Mouse (Mus musculus) embryonic facial prominence, embryonic 10.5 days (tissue): ENCODE measurements around the gene Plekha6. TPM values are rescaled to one million over a fixed set of nuclear protein-coding genes. Genes with fewer than 3 reads are reported as not detected.

Experiments
- DNase-seq: peaks from one replicate; pipeline ENCODE4 v3.0.0-alpha.2; 2017; ENCODE audit warnings: low spot score
- H3K27ac ChIP-seq: fragments of 300-500 bp; sonication (generic); replicated peaks from 2 replicates; pipeline ENCODE4 v1.5.1; 2016; ENCODE audit warnings: mild to moderate bottlenecking
- H3K27me3 ChIP-seq: fragments of 300-500 bp; sonication (generic); replicated peaks from 2 replicates; pipeline ENCODE4 v1.6.1; 2016; ENCODE audit warnings: low read depth, mild to moderate bottlenecking; ENCODE audit not compliant: poor library complexity, severe bottlenecking
- H3K36me3 ChIP-seq: fragments of 300-500 bp; sonication (generic); replicated peaks from 2 replicates; pipeline ENCODE4 v1.6.1; 2016; ENCODE audit warnings: mild to moderate bottlenecking, moderate library complexity
- H3K4me1 ChIP-seq: fragments of 300-500 bp; sonication (generic); 2 replicates; pipeline ENCODE4 v1.6.1; 2016
- H3K4me3 ChIP-seq: fragments of 300-500 bp; sonication (generic); 2 replicates; pipeline ENCODE4 v1.5.1; 2016; ENCODE audit warnings: mild to moderate bottlenecking, moderate library complexity
- H3K9me3 ChIP-seq: fragments of 300-500 bp; sonication (generic); 2 replicates; pipeline ENCODE4 v1.6.1; 2016; ENCODE audit warnings: mild to moderate bottlenecking
- WGBS: fragments of 180-500 bp; shearing (Covaris S2); methylation state at CpG from one replicate; pipeline ENCODE4 v1.1.7; 2016; 5-methylcytosine and 5-hydroxymethylcytosine counted together
- polyA plus RNA-seq: library from polyadenylated mRNA; unstranded; fragments of >200 nt; fragmentation: Nextera tagmentation; extraction: Ambion mirVana; gene quantifications from 2 replicates; pipeline ENCODE4 v1.2.1, GENCODE M21; 2016

The Plekha6 gene
- polyA plus RNA-seq, 1 experiment from 2014 or later, result 3.4 TPM

DNA sequence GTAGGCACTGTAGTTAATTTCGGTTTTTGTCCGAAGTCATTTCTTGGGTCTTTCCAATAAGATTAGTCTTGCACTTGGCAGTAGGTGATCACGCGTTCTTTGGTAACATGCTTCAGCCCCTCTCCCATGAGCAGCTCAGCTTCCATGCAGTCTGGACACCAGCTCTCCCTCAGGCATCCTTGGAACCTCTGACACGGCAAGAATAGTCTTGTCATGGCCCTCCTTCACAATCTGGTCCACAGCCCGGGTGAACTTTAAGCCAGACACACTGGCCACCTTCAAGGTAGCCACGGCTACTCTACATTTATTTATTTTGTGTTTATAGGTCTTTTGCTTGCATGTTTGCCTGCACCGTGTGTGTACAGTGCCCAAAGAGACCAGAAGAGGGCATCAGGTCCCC lies 15.9 kb upstream of the Plekha6 start:
- Histone ChIP-seq H3K4me1 (0 out of 2 replicates have a peak, but pooled peaks cover 2% of the 10 kb centered on the region), H3K9me3 (peaks cover 11% of the 10 kb centered on the region; the same call in 1 of the 2 replicates), H3K4me3 (no peak overlapping the region), H3K36me3 (0 out of 2 replicates have a peak, but pooled peaks cover 3% of the 10 kb centered on the region), H3K27ac (no peak overlapping the region), H3K27me3 (no peaks in the 10 kb centered on the region)
- DNase-seq, result no peak
- WGBS, result 93% methylated on average over 8 of the region's 8 CpGs

DNA sequence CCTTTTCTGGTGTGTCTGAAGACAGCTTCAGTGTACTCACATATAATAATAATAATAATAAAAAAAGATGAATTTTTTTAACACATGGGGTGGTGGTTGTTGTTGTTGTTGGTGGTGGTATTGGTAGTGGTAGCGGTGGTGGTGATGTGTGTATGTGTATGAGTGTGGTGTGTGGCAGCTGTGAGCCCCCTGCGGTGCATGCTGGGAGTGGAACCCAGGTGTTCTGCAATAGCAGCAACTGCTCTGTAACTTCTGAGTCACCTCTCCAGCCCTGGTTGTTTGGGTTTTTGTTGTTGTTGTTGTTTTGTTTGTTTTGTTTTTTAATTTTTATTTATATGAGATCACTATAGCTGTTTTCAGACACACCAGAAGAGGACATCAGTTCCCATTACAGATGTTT lies 13.5 kb upstream of the Plekha6 start:
- Histone ChIP-seq H3K4me1 (0 out of 2 replicates have a peak, but pooled peaks cover 2% of the 10 kb centered on the region), H3K27ac (no peak overlapping the region), H3K36me3 (no peaks in the 10 kb centered on the region), H3K4me3 (no peak overlapping the region), H3K9me3 (peaks cover 11% of the 10 kb centered on the region; the same call in 1 of the 2 replicates), H3K27me3 (no peaks in the 10 kb centered on the region)
- DNase-seq, result no peak
- 93% methylated on average over 2 of the region's 2 CpGs for WGBS

- peaks cover 11% of the 10 kb centered on the region; the same call in 1 of the 2 replicates for H3K9me3 ChIP-seq
- H3K4me3 ChIP-seq, result no peak overlapping the region
- peaks cover 3% of the 10 kb centered on the region; the same call in 1 of the 2 replicates for H3K27me3 ChIP-seq
- 93% methylated on average over 3 of the region's 3 CpGs for WGBS
- 0 out of 2 replicates have a peak, but pooled peaks cover 2% of the 10 kb centered on the region for H3K4me1 ChIP-seq
- no peak overlapping the region for H3K27ac ChIP-seq
- no peaks in the 10 kb centered on the region for H3K36me3 ChIP-seq
- no peak for DNase-seq
These were observed 11.8 kb upstream of the Plekha6 start for GRCm38 (mm10) chr1:133152213-133152612.

GRCm38 (mm10) chr1:133155270-133155669 lies 8.7 kb upstream of the Plekha6 start:
- WGBS, result 87% methylated on average over 6 of the region's 6 CpGs
- no peak overlapping the region for H3K27ac ChIP-seq
- no peak for DNase-seq

DNA sequence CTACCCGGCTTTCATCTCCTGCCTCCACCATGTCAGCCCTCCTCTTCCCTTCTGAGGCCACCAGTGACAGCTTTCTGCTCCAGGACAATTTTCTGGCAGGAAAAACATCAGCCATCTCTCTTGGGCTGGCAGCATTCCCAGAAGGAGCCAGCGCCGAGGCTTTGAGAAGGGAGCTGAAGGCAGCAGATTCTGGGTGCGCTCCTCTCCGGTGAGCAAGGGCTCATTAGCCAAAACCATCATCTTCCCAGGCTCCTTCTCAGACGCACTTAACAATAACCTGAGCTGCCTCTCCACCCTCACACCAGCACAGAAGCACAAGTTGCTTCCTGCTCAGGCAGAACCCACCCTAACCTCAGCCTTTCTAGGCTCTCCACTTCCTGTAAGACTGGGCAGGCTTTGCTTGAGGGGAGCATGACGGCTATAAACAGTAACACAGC lies 4.9 kb upstream of the Plekha6 start:
- peaks cover 69% of the 10 kb centered on the region for H3K27me3 ChIP-seq
- WGBS, result 68% methylated on average over 7 of the region's 7 CpGs
- H3K27ac ChIP-seq, result no peak overlapping the region
- H3K4me1 ChIP-seq, result peaks cover 9% of the 10 kb centered on the region
- H3K4me3 ChIP-seq, result no peak overlapping the region
- no peak for DNase-seq
- H3K9me3 ChIP-seq, result no peaks in the 10 kb centered on the region
- H3K36me3 ChIP-seq, result no peaks in the 10 kb centered on the region

More at GRCm38 (mm10) chr1:133155270-133155669, 8.7 kb upstream of the Plekha6 start:
- no peaks in the 10 kb centered on the region for H3K9me3 ChIP-seq
- H3K4me1 ChIP-seq, result no peaks in the 10 kb centered on the region
- H3K27me3 ChIP-seq, result peaks cover 30% of the 10 kb centered on the region
- H3K4me3 ChIP-seq, result no peak overlapping the region
- H3K36me3 ChIP-seq, result no peaks in the 10 kb centered on the region

DNA sequence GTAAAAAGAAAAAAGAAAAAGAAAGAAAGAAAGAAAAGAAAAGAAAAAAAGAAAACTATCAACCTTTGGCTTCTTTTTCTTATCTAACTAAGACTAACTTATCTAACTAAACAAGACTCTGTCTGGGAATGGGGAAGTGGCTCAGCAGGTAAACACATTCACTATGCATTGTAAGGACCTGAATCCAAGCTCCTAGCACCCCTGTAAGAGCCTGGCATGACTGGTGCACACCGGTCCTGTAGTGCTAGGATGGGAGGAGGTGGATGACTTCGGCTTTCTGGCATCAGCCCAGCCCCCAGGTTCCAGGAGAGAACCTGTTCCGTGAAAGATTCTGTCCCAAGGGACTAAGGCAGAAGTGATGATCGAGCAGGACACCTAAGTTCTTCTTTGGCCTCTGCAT lies 2.5 kb upstream of the Plekha6 start:
- 64% methylated on average over 4 of the region's 4 CpGs for WGBS
- no peak overlapping the region for H3K4me3 ChIP-seq
- H3K4me1 ChIP-seq, result peaks cover 20% of the 10 kb centered on the region
- H3K27ac ChIP-seq, result no peak overlapping the region
- peaks cover 92% of the 10 kb centered on the region for H3K27me3 ChIP-seq
- DNase-seq, result no peak
- no peaks in the 10 kb centered on the region for H3K9me3 ChIP-seq
- H3K36me3 ChIP-seq, result no peaks in the 10 kb centered on the region

DNA sequence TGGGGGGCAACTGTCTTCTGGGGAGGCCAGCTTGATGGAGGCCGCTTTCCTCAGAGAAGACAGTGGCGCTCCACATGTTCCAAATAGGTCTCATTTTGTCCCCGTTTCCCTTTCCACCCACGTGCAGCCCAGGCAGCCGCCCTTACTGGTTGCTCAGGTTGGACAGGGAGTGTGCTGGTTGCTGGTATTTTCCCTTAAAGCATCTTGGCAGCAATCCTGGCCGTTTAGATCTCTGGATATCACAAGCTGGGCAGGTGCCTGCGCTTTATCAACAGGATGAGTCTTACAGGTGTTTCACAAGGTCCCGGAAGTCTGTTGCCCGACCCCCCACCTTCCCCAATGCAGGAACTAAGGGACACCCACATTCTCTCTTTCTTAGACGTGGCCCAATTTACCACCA lies 2.0 kb upstream of the Plekha6 start:
- H3K36me3 ChIP-seq, result no peaks in the 10 kb centered on the region
- no peak overlapping the region for H3K27ac ChIP-seq
- WGBS, result 67% methylated on average over 10 of the region's 10 CpGs
- peaks cover 96% of the 10 kb centered on the region for H3K27me3 ChIP-seq
- H3K4me1 ChIP-seq, result peaks cover 20% of the 10 kb centered on the region
- no peak overlapping the region for H3K4me3 ChIP-seq
- no peak for DNase-seq
- H3K9me3 ChIP-seq, result no peaks in the 10 kb centered on the region

DNA sequence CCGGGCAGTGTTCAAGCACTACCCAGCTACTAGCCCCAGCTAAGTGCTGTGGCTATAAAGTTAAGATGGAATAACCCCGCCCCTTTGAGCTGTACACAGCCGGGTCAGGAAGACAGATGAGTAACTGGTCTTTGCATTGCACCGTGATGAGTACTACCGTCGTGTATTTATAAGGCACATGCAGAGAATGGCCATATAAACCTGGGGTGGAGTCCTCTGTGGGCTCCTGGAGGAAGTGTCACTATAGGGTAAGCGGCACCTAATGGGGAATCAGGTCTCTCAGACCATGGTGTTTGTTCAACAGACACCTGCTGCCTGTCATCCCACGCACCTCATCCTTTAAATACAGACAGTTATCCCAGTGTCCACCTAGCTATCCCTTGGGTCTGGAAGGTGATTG lies 1.0 kb upstream of the Plekha6 start:
- DNase-seq, result no peak
- 57% methylated on average over 8 of the region's 8 CpGs for WGBS
- Histone ChIP-seq H3K4me1 (peaks cover 20% of the 10 kb centered on the region), H3K9me3 (no peaks in the 10 kb centered on the region), H3K36me3 (no peaks in the 10 kb centered on the region), H3K27ac (no peak overlapping the region), H3K27me3 (peaks cover 97% of the 10 kb centered on the region), H3K4me3 (no peak overlapping the region)

- peaks cover 95% of the 10 kb centered on the region for H3K27me3 ChIP-seq
- DNase-seq, result peak; percentile 51
- no peak overlapping the region for H3K27ac ChIP-seq
- no peaks in the 10 kb centered on the region for H3K9me3 ChIP-seq
- H3K36me3 ChIP-seq, result no peaks in the 10 kb centered on the region
- WGBS, result under 1% methylated on average over 10 of the region's 10 CpGs
- H3K4me3 ChIP-seq, result peak overlapping the region; percentile 72
- H3K4me1 ChIP-seq, result peaks cover 31% of the 10 kb centered on the region
These were observed 591 bp downstream of the Plekha6 start for GRCm38 (mm10) chr1:133164591-133165011.

DNA sequence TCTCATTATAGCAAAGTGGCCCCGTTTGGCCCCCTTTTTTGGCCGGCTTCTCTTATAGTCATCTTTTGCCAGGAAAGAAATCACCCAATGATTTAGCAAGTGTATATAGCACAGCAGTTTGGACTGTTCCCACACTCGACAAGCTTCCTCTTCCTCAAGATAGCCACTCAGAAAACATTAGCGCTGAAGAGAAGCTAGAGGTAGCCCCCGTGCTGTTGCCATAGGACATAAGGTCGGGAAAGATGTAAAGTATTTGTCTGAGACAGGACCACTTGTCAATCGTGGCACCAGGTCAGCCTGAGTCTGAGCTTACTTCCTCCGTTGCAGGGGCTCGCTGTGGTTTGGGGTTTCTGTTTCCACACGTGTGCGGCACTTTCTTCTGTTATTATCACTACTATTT lies 1.1 kb downstream of the Plekha6 start:
- Histone ChIP-seq H3K36me3 (no peaks in the 10 kb centered on the region), H3K9me3 (no peaks in the 10 kb centered on the region), H3K27ac (no peak overlapping the region), H3K27me3 (peaks cover 97% of the 10 kb centered on the region), H3K4me3 (no peak overlapping the region), H3K4me1 (peaks cover 35% of the 10 kb centered on the region)
- 36% methylated on average over 11 of the region's 11 CpGs for WGBS
- DNase-seq, result no peak

- H3K9me3 ChIP-seq, result no peaks in the 10 kb centered on the region
- DNase-seq, result no peak
- WGBS, result 48% methylated on average over 19 of the region's 19 CpGs
- no peaks in the 10 kb centered on the region for H3K36me3 ChIP-seq
- no peak overlapping the region for H3K4me3 ChIP-seq
- no peak overlapping the region for H3K27ac ChIP-seq
- H3K27me3 ChIP-seq, result peaks cover 83% of the 10 kb centered on the region
- H3K4me1 ChIP-seq, result peaks cover 41% of the 10 kb centered on the region
These were observed 4.5 kb downstream of the Plekha6 start for GRCm38 (mm10) chr1:133168318-133169060.

DNA sequence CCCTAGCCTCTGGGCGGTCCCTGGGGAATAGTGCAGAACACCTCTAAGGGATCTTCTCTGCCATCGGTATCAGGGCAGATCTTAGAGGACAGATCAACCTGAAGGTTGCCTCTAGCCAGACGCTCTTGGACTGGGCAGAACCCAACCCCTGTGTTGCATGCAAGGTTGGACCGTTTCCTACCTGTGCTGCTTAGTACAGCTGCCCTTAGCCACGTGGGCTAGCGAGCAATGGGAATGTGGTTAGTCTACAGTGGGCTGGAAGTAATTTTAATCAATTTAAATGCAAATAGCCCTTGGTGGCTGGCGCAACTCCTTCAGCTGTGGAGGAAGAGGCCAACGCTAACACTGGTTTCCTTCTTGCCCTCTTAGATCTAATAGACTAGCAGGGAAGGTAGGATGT lies 6.2 kb downstream of the Plekha6 start:
- H3K27me3 ChIP-seq, result peaks cover 66% of the 10 kb centered on the region
- 70% methylated on average over 8 of the region's 8 CpGs for WGBS
- DNase-seq, result no peak

GRCm38 (mm10) chr1:133171357-133171756 lies 7.3 kb downstream of the Plekha6 start:
- WGBS, result 90% methylated on average over 9 of the region's 9 CpGs
- H3K27me3 ChIP-seq, result peaks cover 55% of the 10 kb centered on the region
- no peak overlapping the region for H3K27ac ChIP-seq

More for the DNA sequence above, 6.2 kb downstream of the Plekha6 start:
- Histone ChIP-seq H3K36me3 (no peaks in the 10 kb centered on the region), H3K4me1 (peaks cover 24% of the 10 kb centered on the region), H3K4me3 (no peak overlapping the region), H3K27ac (no peak overlapping the region), H3K9me3 (no peaks in the 10 kb centered on the region)

More at GRCm38 (mm10) chr1:133171357-133171756, 7.3 kb downstream of the Plekha6 start:
- Histone ChIP-seq H3K9me3 (no peaks in the 10 kb centered on the region), H3K36me3 (no peaks in the 10 kb centered on the region), H3K4me3 (no peak overlapping the region), H3K4me1 (peaks cover 24% of the 10 kb centered on the region)
- no peak for DNase-seq
